Mouse (Mus musculus) right cerebral cortex, adult 18-20 months (tissue): ENCODE results near the gene Zfand3.

ENCODE experiments used
- DNase-seq: peaks from one replicate; pipeline ENCODE4 v3.0.0; 2022; ENCODE audit warnings: mixed read lengths

Zfand3 gene

GRCm38 (mm10) chr17:30004203-30005102, at the start of gene Zfand3:
TSS of gene Zfand3 (plus strand) at chr17:30004733.
- peak; percentile 89 for DNase-seq

GRCm38 (mm10) chr17:29955880-29956279, 48.7 kb upstream of the Zfand3 start:
- no peak for DNase-seq

- no peak for DNase-seq
Measured at GRCm38 (mm10) chr17:29963730-29964259, 40.7 kb upstream of the Zfand3 start.

- DNase-seq = no peak
Measured at GRCm38 (mm10) chr17:29965506-29965905, 39.0 kb upstream of the Zfand3 start.

GRCm38 (mm10) chr17:29970037-29970555, 34.4 kb upstream of the Zfand3 start, which contains the start of gene Mdga1:
TSS of gene Mdga1 (minus strand) at chr17:29970087.
- DNase-seq = no peak

GRCm38 (mm10) chr17:29971761-29972432, 32.6 kb upstream of the Zfand3 start:
- no peak for DNase-seq

GRCm38 (mm10) chr17:29973226-29973625, 31.3 kb upstream of the Zfand3 start:
- no peak for DNase-seq

- peak; percentile 90 for DNase-seq
Measured at GRCm38 (mm10) chr17:29975731-29976130, 28.8 kb upstream of the Zfand3 start.

- DNase-seq = no peak
Measured at GRCm38 (mm10) chr17:29979020-29979419, 25.5 kb upstream of the Zfand3 start.

- DNase-seq = no peak
Measured at GRCm38 (mm10) chr17:29979841-29980240, 24.7 kb upstream of the Zfand3 start.

- no peak for DNase-seq
Measured at GRCm38 (mm10) chr17:29981568-29981967, 23.0 kb upstream of the Zfand3 start.

GRCm38 (mm10) chr17:29983190-29983589, 21.3 kb upstream of the Zfand3 start:
- no peak for DNase-seq

- no peak for DNase-seq
Measured at GRCm38 (mm10) chr17:29984931-29985330, 19.6 kb upstream of the Zfand3 start.

- no peak for DNase-seq
Measured at GRCm38 (mm10) chr17:29985534-29985933, 19.0 kb upstream of the Zfand3 start.

- no peak for DNase-seq
Measured at GRCm38 (mm10) chr17:29988141-29988540, 16.4 kb upstream of the Zfand3 start.

GRCm38 (mm10) chr17:29989653-29990052, 14.9 kb upstream of the Zfand3 start:
- no peak for DNase-seq

- no peak for DNase-seq
Measured at GRCm38 (mm10) chr17:29990136-29990535, 14.4 kb upstream of the Zfand3 start.

GRCm38 (mm10) chr17:29990845-29991244, 13.7 kb upstream of the Zfand3 start:
- DNase-seq = no peak

GRCm38 (mm10) chr17:29993488-29993887, 11.0 kb upstream of the Zfand3 start:
- peak; percentile 69 for DNase-seq

GRCm38 (mm10) chr17:29994011-29994410, 10.5 kb upstream of the Zfand3 start:
- DNase-seq = no peak

GRCm38 (mm10) chr17:29994459-29994858, 10.1 kb upstream of the Zfand3 start:
- no peak for DNase-seq

GRCm38 (mm10) chr17:29995986-29996385, 8.5 kb upstream of the Zfand3 start:
- no peak for DNase-seq

- DNase-seq = no peak
Measured at GRCm38 (mm10) chr17:29997726-29998125, 6.8 kb upstream of the Zfand3 start.
